Mouse (Mus musculus) myocyte (in vitro differentiated cells): ENCODE data around the gene Ksr2. TPM values are rescaled to one million over a fixed set of nuclear protein-coding genes. Genes with fewer than 3 reads are reported as not detected.

Source experiments
- H3K27me3 ChIP-seq: one replicate; pipeline ENCODE4 v1.6.1; 2011; ENCODE audit not compliant: control insufficient read depth, insufficient read depth, insufficient read length
- H3K36me3 ChIP-seq: one replicate; pipeline ENCODE4 v1.6.1; 2011; ENCODE audit not compliant: control insufficient read depth, insufficient read depth
- H3K4me2 ChIP-seq: one replicate; pipeline ENCODE4 v1.6.1; 2011; ENCODE audit warnings: low read depth, control low read depth
- H3K4me3 ChIP-seq: one replicate; pipeline ENCODE4 v1.5.1; 2011; ENCODE audit warnings: mild to moderate bottlenecking, control low read depth, moderate library complexity
- H3K79me2 ChIP-seq: one replicate; pipeline ENCODE4 v1.6.1; 2011; ENCODE audit not compliant: control insufficient read depth, insufficient read depth
- H3ac ChIP-seq: one replicate; pipeline ENCODE4 v1.6.1; 2011; ENCODE audit not compliant: control insufficient read depth, insufficient read length
- CEBPB ChIP-seq: IDR thresholded peaks from 2 replicates; pipeline ENCODE4 v1.6.1; 2011; ENCODE audit warnings: mild to moderate bottlenecking, moderate library complexity; ENCODE audit not compliant: poor library complexity, insufficient read depth, severe bottlenecking
- E2F4 ChIP-seq: IDR thresholded peaks from one replicate; pipeline ENCODE4 v1.6.1; 2011; ENCODE audit warnings: mild to moderate bottlenecking, control low read depth, moderate library complexity; ENCODE audit not compliant: insufficient read depth
- MAX ChIP-seq: IDR thresholded peaks from one replicate; pipeline ENCODE4 v1.6.1; 2011; ENCODE audit warnings: low read depth, mild to moderate bottlenecking, control low read depth
- MYOD1 ChIP-seq, 3 experiments: IDR thresholded peaks; one replicate each; pipeline ENCODE4 v1.6.1; 2011; ENCODE audit warnings: control low read depth in 2 of 3, low read depth in 2 of 3, mild to moderate bottlenecking in 2 of 3, moderate library complexity in 1 of 3; ENCODE audit not compliant: insufficient read length in 2 of 3, control insufficient read depth in 1 of 3
- MYOG ChIP-seq, 3 experiments: IDR thresholded peaks; one replicate each; pipeline ENCODE4 v1.6.1; 2011; ENCODE audit warnings: control low read depth in 2 of 3, low read depth in 2 of 3, mild to moderate bottlenecking in 2 of 3; ENCODE audit not compliant: insufficient read length in 2 of 3, control insufficient read depth in 1 of 3, insufficient read depth in 1 of 3
- POLR2A ChIP-seq: IDR thresholded peaks from one replicate; pipeline ENCODE4 v1.6.1; 2011; ENCODE audit warnings: low read depth, mild to moderate bottlenecking, control low read depth, moderate library complexity; ENCODE audit not compliant: insufficient read length
- POLR2AphosphoS2 ChIP-seq: IDR thresholded peaks from one replicate; pipeline ENCODE4 v1.6.1; 2011; ENCODE audit warnings: low read depth, control low read depth; ENCODE audit not compliant: insufficient read length
- REST ChIP-seq: IDR thresholded peaks from one replicate; pipeline ENCODE4 v1.6.1; 2011; ENCODE audit warnings: mild to moderate bottlenecking, control low read depth, moderate library complexity; ENCODE audit not compliant: insufficient read depth, insufficient read length
- SRF ChIP-seq: IDR thresholded peaks from one replicate; pipeline ENCODE4 v1.6.1; 2011; ENCODE audit warnings: low read depth; ENCODE audit not compliant: control insufficient read depth, insufficient read length
- TCF12 ChIP-seq: IDR thresholded peaks from one replicate; pipeline ENCODE4 v1.6.1; 2011; ENCODE audit warnings: mild to moderate bottlenecking, control low read depth; ENCODE audit not compliant: poor library complexity, insufficient read depth, severe bottlenecking
- TCF3 ChIP-seq: IDR thresholded peaks from one replicate; pipeline ENCODE4 v1.6.1; 2011; ENCODE audit warnings: low read depth, control low read depth; ENCODE audit not compliant: insufficient read length
- USF1 ChIP-seq: IDR thresholded peaks from one replicate; pipeline ENCODE4 v1.6.1; 2011; ENCODE audit warnings: low read depth, mild to moderate bottlenecking, control low read depth, moderate library complexity
- polyA plus RNA-seq: library from polyadenylated mRNA; unstranded; fragments of >200 nt; fragmentation: generic; extraction: Trizol; gene quantifications from one replicate; pipeline ENCODE4 v1.2.1, GENCODE M21; 2012; ENCODE audit warnings: missing spikeins

The Ksr2 gene
- polyA plus RNA-seq, 1 experiment = 0.02 TPM

GRCm38 (mm10) chr5:117550992-117551391, 137.2 kb downstream of the Ksr2 start:
- Histone ChIP-seq H3K79me2 (no peaks in the 10 kb centered on the region), H3K27me3 (no peaks in the 10 kb centered on the region), H3K36me3 (no peaks in the 10 kb centered on the region), H3ac (no peak overlapping the region), H3K4me2 (no peak overlapping the region), H3K4me3 (no peak overlapping the region)
- no peak for TF ChIP-seq SRF
- TF ChIP-seq CEBPB = no peak
- TF ChIP-seq TCF12 = no peak
- no peak for TF ChIP-seq MYOG (IDR thresholded peaks at IDR 0.05; ENCODE audit: control insufficient read depth in 1 of 3, insufficient read depth in 1 of 3, insufficient read length in 2 of 3, low read depth in 2 of 3)
- no peak for TF ChIP-seq REST
- TF ChIP-seq MYOD1 (IDR thresholded peaks at IDR 0.05; ENCODE audit: control insufficient read depth in 1 of 3, insufficient read length in 2 of 3, low read depth in 2 of 3) = no peak
- no peak for TF ChIP-seq POLR2AphosphoS2
- no peak for TF ChIP-seq MAX
- TF ChIP-seq E2F4 = no peak
- no peak for TF ChIP-seq USF1
- no peak for TF ChIP-seq POLR2A
- TF ChIP-seq TCF3 = no peak

- H3K4me3 ChIP-seq = no peak overlapping the region
- no peak overlapping the region for H3K4me2 ChIP-seq
- no peak overlapping the region for H3ac ChIP-seq
- no peaks in the 10 kb centered on the region for H3K36me3 ChIP-seq
- TF ChIP-seq MAX (no peak), SRF (no peak)
- H3K27me3 ChIP-seq = no peaks in the 10 kb centered on the region
- no peaks in the 10 kb centered on the region for H3K79me2 ChIP-seq
Measured at GRCm38 (mm10) chr5:117552096-117552495, 138.3 kb downstream of the Ksr2 start.

GRCm38 (mm10) chr5:117554505-117554904, 140.7 kb downstream of the Ksr2 start:
- TF ChIP-seq MYOD1 (IDR thresholded peaks at IDR 0.05; ENCODE audit: control insufficient read depth in 1 of 3, insufficient read length in 2 of 3, low read depth in 2 of 3) = no peak
- no peak for TF ChIP-seq REST
- TF ChIP-seq TCF3 = no peak
- no peak for TF ChIP-seq POLR2AphosphoS2
- no peak for TF ChIP-seq E2F4
- TF ChIP-seq SRF = no peak
- no peak for TF ChIP-seq CEBPB
- no peak for TF ChIP-seq POLR2A
- no peak for TF ChIP-seq TCF12
- TF ChIP-seq MAX = no peak
- no peak for TF ChIP-seq MYOG (IDR thresholded peaks at IDR 0.05; ENCODE audit: control insufficient read depth in 1 of 3, insufficient read depth in 1 of 3, insufficient read length in 2 of 3, low read depth in 2 of 3)
- no peak for TF ChIP-seq USF1

GRCm38 (mm10) chr5:117556570-117556969, 142.8 kb downstream of the Ksr2 start:
- Histone ChIP-seq H3K4me2 (no peak overlapping the region), H3K4me3 (no peak overlapping the region), H3K27me3 (no peaks in the 10 kb centered on the region), H3ac (no peak overlapping the region), H3K79me2 (no peaks in the 10 kb centered on the region), H3K36me3 (no peaks in the 10 kb centered on the region)
- TF ChIP-seq USF1 (no peak), REST (no peak), MYOG (IDR thresholded peaks at IDR 0.05; ENCODE audit: control insufficient read depth in 1 of 3, insufficient read depth in 1 of 3, insufficient read length in 2 of 3, low read depth in 2 of 3) (no peak), TCF3 (no peak), POLR2A (no peak), POLR2AphosphoS2 (no peak), MAX (no peak), CEBPB (no peak)

More at GRCm38 (mm10) chr5:117554505-117554904, 140.7 kb downstream of the Ksr2 start:
- Histone ChIP-seq H3ac (no peak overlapping the region), H3K27me3 (no peaks in the 10 kb centered on the region), H3K79me2 (no peaks in the 10 kb centered on the region), H3K4me2 (no peak overlapping the region), H3K4me3 (no peak overlapping the region), H3K36me3 (no peaks in the 10 kb centered on the region)

GRCm38 (mm10) chr5:117561080-117561479, 147.3 kb downstream of the Ksr2 start:
- Histone ChIP-seq H3K27me3 (no peaks in the 10 kb centered on the region), H3K36me3 (no peaks in the 10 kb centered on the region), H3K4me2 (no peak overlapping the region), H3K79me2 (no peaks in the 10 kb centered on the region), H3K4me3 (no peak overlapping the region), H3ac (no peak overlapping the region)
- no peak for TF ChIP-seq SRF
- TF ChIP-seq MYOD1 (IDR thresholded peaks at IDR 0.05; ENCODE audit: control insufficient read depth in 1 of 3, insufficient read length in 2 of 3, low read depth in 2 of 3) = no peak
- no peak for TF ChIP-seq POLR2A
- TF ChIP-seq USF1 = no peak
- TF ChIP-seq E2F4 = no peak
- no peak for TF ChIP-seq TCF3
- no peak for TF ChIP-seq TCF12
- TF ChIP-seq POLR2AphosphoS2 = no peak
- TF ChIP-seq REST = no peak
- TF ChIP-seq CEBPB = no peak
- no peak for TF ChIP-seq MYOG (IDR thresholded peaks at IDR 0.05; ENCODE audit: control insufficient read depth in 1 of 3, insufficient read depth in 1 of 3, insufficient read length in 2 of 3, low read depth in 2 of 3)
